Mouse (Mus musculus) neural tube, embryonic 11.5 days (tissue): ENCODE results near the gene Spdye4c. TPM values are rescaled to one million over a fixed set of nuclear protein-coding genes. Genes with fewer than 3 reads are reported as not detected.

Source experiments
- ATAC-seq: fragments of 200-750 bp; cut with Nextera tagmentation; 2 replicates; pipeline ENCODE4 v1.8.0; 2017; ENCODE audit warnings: moderate number of reproducible peaks, mild to moderate bottlenecking, moderate TSS enrichment, moderate library complexity; ENCODE audit not compliant: insufficient read depth, low FRiP score, low TSS enrichment
- DNase-seq: peaks from one replicate; pipeline ENCODE4 v3.0.0-alpha.2; 2015; ENCODE audit warnings: low spot score
- H3K27ac ChIP-seq: fragments of 300-500 bp; sonication (generic); 2 replicates; pipeline ENCODE4 v1.5.1; 2014; ENCODE audit warnings: low read depth, mild to moderate bottlenecking, low read length
- H3K27me3 ChIP-seq: fragments of 300-500 bp; sonication (generic); 2 replicates; pipeline ENCODE4 v1.6.1; 2014; ENCODE audit warnings: mild to moderate bottlenecking, low read length, mixed read lengths; ENCODE audit not compliant: control insufficient read depth, insufficient read depth
- H3K36me3 ChIP-seq: fragments of 300-500 bp; sonication (generic); 2 replicates; pipeline ENCODE4 v1.6.1; 2014; ENCODE audit warnings: mild to moderate bottlenecking, low read length, moderate library complexity, mixed read lengths; ENCODE audit not compliant: control insufficient read depth, insufficient read depth
- H3K4me1 ChIP-seq: fragments of 300-500 bp; sonication (generic); 2 replicates; pipeline ENCODE4 v1.6.1; 2014; ENCODE audit warnings: low read length, mixed read lengths; ENCODE audit not compliant: control insufficient read depth, insufficient read depth
- H3K4me2 ChIP-seq: fragments of 300-500 bp; sonication (generic); 2 replicates; pipeline ENCODE4 v1.6.1; 2014; ENCODE audit warnings: low read depth, mild to moderate bottlenecking, moderate library complexity
- H3K4me3 ChIP-seq: fragments of 300-500 bp; sonication (generic); 2 replicates; pipeline ENCODE4 v1.5.1; 2014; ENCODE audit warnings: low read depth, low read length
- H3K9ac ChIP-seq: fragments of 300-500 bp; sonication (generic); 2 replicates; pipeline ENCODE4 v1.6.1; 2014; ENCODE audit warnings: mild to moderate bottlenecking, low read length
- H3K9me3 ChIP-seq: fragments of 300-500 bp; sonication (generic); 2 replicates; pipeline ENCODE4 v1.6.1; 2016; ENCODE audit warnings: low read length; ENCODE audit not compliant: control insufficient read depth
- WGBS: fragments of 180-500 bp; shearing (Covaris S2); extraction: QIAGEN DNeasy Blood & Tissue Kit; methylation state at CpG from one replicate; pipeline ENCODE4 v1.1.7; 2014; 5-methylcytosine and 5-hydroxymethylcytosine counted together
- polyA plus RNA-seq: library from polyadenylated mRNA; unstranded; fragments of >200 nt; fragmentation: Nextera tagmentation; extraction: Ambion mirVana; gene quantifications from 2 replicates; pipeline ENCODE4 v1.2.1, GENCODE M21; 2014

Gene Spdye4c
- polyA plus RNA-seq, 1 experiment from 2014 or later = not detected

DNA sequence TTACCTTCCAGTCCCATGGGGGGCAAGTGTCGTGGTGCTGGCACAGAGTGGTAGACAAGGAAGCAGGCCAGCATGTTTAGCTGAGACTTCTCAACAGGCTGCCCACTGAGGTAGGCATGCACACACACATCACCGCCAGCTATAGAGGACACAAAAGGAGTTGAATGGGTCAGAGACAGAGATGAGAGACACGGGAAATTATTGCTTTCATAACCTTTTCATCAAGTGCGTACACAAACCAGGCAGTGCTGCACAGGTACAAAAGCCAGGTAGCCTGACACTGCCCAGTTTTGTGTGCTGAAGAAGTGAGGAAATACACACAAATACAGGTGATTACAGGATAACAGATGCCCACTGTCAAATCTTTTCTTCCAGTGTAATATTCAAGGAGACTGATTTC lies 24.4 kb downstream of the Spdye4c start:
- DNase-seq (no peak), ATAC-seq (no peak)
- Histone ChIP-seq H3K4me1 (no peaks in the 10 kb centered on the region), H3K9me3 (no peaks in the 10 kb centered on the region), H3K9ac (no peak overlapping the region), H3K4me3 (no peak overlapping the region), H3K36me3 (peaks cover 40% of the 10 kb centered on the region), H3K27me3 (no peaks in the 10 kb centered on the region), H3K27ac (no peak overlapping the region), H3K4me2 (no peak overlapping the region)
- 96% methylated on average over 4 of the region's 4 CpGs for WGBS

DNA sequence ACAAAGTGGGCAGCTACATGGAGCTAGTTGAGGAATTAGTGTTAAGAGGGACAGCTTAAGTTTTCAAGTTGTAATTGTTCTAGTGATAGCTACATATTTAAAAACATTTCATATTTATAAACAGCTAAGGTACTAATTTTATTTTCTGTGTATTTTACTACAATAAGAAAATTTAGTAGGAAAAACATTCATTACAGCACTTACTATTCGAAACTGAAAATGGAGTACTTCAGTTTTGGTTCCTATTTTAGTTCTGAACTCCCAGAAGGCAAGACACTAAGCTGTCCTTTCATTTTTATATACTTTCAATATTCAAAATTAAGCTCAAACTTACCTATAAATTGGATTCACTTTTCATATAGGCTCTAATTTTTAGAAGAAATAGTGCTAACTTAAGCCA lies 29.6 kb downstream of the Spdye4c start:
- H3K4me3 ChIP-seq = no peak overlapping the region
- H3K27me3 ChIP-seq = no peaks in the 10 kb centered on the region
- ATAC-seq (no peak), DNase-seq (no peak)
- H3K27ac ChIP-seq = no peak overlapping the region
- H3K4me1 ChIP-seq = no peaks in the 10 kb centered on the region
- H3K4me2 ChIP-seq = no peak overlapping the region
- H3K9me3 ChIP-seq = no peaks in the 10 kb centered on the region
- peaks cover 27% of the 10 kb centered on the region for H3K36me3 ChIP-seq
- no peak overlapping the region for H3K9ac ChIP-seq
- 92% methylated on average over 1 of the region's 1 CpGs for WGBS

Other genes starting within 250 kb of the Spdye4c start
- 94.1 and 98.8 TPM in 2 replicates for gene Anapc1, start 96.2 kb downstream of the Spdye4c start, polyA plus RNA-seq
- 4.0 and 5.0 TPM in 2 replicates for gene Mertk, start 107.7 kb downstream of the Spdye4c start, polyA plus RNA-seq
- 24.0 and 25.7 TPM in 2 replicates for gene Tmem87b, start 226.9 kb downstream of the Spdye4c start, polyA plus RNA-seq